Mouse (Mus musculus) kidney, postnatal 0 days (tissue): ENCODE results near the gene Hoxd12. TPM values are rescaled to one million over a fixed set of nuclear protein-coding genes. Genes with fewer than 3 reads are reported as not detected.

Experiments used
- ATAC-seq: fragments of 200-750 bp; cut with Nextera tagmentation; replicated peaks from 2 replicates; pipeline ENCODE4 v1.8.0; 2017; ENCODE audit warnings: low read depth, moderate number of reproducible peaks, moderate TSS enrichment, moderate library complexity; ENCODE audit not compliant: low FRiP score
- DNase-seq: peaks from one replicate; pipeline ENCODE4 v3.0.0-alpha.2; 2016; ENCODE audit warnings: low spot score
- H3K27ac ChIP-seq: fragments of 300-500 bp; sonication (generic); 2 replicates; pipeline ENCODE4 v1.5.1; 2014; ENCODE audit warnings: mild to moderate bottlenecking
- H3K27me3 ChIP-seq: fragments of 300-500 bp; sonication (generic); 2 replicates; pipeline ENCODE4 v1.6.1; 2014; ENCODE audit warnings: low read length, mixed read lengths; ENCODE audit not compliant: insufficient read depth
- H3K36me3 ChIP-seq: fragments of 300-500 bp; sonication (generic); 2 replicates; pipeline ENCODE4 v1.6.1; 2014; ENCODE audit warnings: low read length, mixed read lengths; ENCODE audit not compliant: insufficient read depth
- H3K4me1 ChIP-seq: fragments of 300-500 bp; sonication (generic); replicated peaks from 2 replicates; pipeline ENCODE4 v1.6.1; 2014; ENCODE audit warnings: antibody characterized with exemption, low read length, mixed read lengths; ENCODE audit not compliant: insufficient read depth
- H3K4me2 ChIP-seq: fragments of 300-500 bp; sonication (generic); 2 replicates; pipeline ENCODE4 v1.6.1; 2014; ENCODE audit warnings: mild to moderate bottlenecking, low read length, moderate library complexity, mixed read lengths
- H3K4me3 ChIP-seq: fragments of 300-500 bp; sonication (generic); replicated peaks from 2 replicates; pipeline ENCODE4 v1.5.1; 2014; ENCODE audit warnings: low read depth, low read length
- H3K9ac ChIP-seq: fragments of 300-500 bp; sonication (generic); 2 replicates; pipeline ENCODE4 v1.6.1; 2014; ENCODE audit warnings: low read depth, low read length
- H3K9me3 ChIP-seq: fragments of 300-500 bp; sonication (generic); replicated peaks from 2 replicates; pipeline ENCODE4 v1.6.1; 2016; ENCODE audit warnings: low read length, inconsistent platforms, mixed read lengths
- CTCF ChIP-seq: IDR thresholded peaks from 2 replicates; pipeline ENCODE4 v1.5.1; 2016; ENCODE audit warnings: antibody characterized with exemption, low read depth, mild to moderate bottlenecking, moderate library complexity
- WGBS: fragments of 180-500 bp; shearing (Covaris S2); extraction: QIAGEN DNeasy Blood & Tissue Kit; methylation state at CpG from one replicate; pipeline ENCODE4 v1.1.7; 2014; 5-methylcytosine and 5-hydroxymethylcytosine counted together
- polyA plus RNA-seq: library from polyadenylated mRNA; unstranded; fragments of >200 nt; fragmentation: Nextera tagmentation; extraction: Ambion mirVana; gene quantifications from 2 replicates; pipeline ENCODE4 v1.2.1, GENCODE M21; 2015

Hoxd12 gene
- polyA plus RNA-seq, 1 experiment from 2014 or later = 2.8 TPM

DNA sequence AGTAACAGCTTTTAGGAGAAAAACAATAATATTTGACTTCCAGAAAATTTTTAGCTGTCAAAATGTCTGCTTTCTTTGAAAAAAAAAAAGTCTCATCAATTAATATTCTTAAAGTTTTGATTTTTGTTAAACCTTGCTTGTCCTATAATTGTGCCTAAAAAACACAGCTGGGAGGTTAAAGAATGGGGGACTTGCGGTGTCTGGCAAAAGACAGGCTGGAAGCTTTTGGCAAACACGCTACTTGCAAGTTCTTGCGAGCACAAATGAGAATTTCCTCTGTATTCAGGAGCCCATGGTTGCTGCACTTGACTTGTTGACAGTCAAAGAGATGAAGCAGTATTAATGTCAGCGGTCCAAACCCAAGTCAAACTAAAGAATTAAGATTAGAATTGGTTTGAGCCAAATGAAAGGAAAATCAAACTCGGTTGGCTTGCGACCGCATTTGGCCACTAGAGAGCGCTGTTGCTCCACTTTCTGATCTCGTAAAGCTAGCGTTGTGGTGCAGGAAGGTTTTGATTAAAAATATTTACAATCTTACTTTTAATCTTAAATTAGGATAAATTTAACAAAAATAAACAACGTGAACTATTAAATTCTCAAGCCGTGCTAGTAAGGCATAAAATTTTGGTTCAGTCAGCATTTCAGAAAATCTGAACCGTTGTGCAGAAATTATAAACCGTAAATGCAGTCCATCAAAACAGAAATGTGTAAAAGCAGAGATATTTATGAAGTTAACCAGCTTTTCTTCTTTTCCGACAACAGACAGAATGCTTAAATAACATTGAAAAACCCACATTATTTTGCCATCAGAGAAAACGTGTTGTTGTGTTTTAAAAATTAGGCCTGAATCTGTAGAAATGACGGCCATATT is 27.4 kb downstream of the Hoxd12 start:
- Histone ChIP-seq H3K36me3 (no peaks in the 10 kb centered on the region), H3K4me3 (0 out of 2 replicates have a peak overlapping the region, but pooled peaks have one; percentile 11), H3K27ac (peak overlapping the region; percentile 100), H3K4me1 (peaks cover 12% of the 10 kb centered on the region), H3K9ac (0 out of 2 replicates have a peak overlapping the region, but pooled peaks have one; percentile 35), H3K9me3 (no peaks in the 10 kb centered on the region), H3K4me2 (peak overlapping the region; percentile 90), H3K27me3 (no peaks in the 10 kb centered on the region)
- TF ChIP-seq CTCF = peak; percentile 94
- DNase-seq (peak; percentile 93), ATAC-seq (no peak)
- 13% methylated on average over 17 of the region's 17 CpGs for WGBS

DNA sequence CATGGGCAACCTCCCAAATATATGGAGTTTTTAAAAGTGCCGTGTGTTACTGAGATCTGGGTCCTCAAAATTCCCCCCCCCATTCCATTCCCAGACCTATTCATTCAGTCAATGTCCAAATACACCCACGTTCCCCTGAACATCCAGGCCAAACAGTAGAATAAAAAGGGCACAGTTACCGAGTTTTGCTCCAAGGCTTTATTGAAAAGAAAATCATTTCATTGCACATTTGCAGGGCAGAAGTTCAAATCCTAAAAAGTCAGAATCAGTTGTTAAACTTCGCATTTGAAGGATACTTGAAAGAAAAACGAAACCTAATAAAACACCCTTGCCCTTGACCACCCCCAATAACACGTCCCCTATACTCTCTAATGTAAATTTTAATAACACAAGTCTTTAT is 28.0 kb downstream of the Hoxd12 start:
- WGBS = 48% methylated on average over 6 of the region's 6 CpGs
- Histone ChIP-seq H3K4me2 (peak overlapping the region; percentile 81), H3K36me3 (no peaks in the 10 kb centered on the region), H3K9ac (0 out of 2 replicates have a peak overlapping the region, but pooled peaks have one; percentile 4), H3K4me1 (peaks cover 12% of the 10 kb centered on the region), H3K27me3 (no peaks in the 10 kb centered on the region), H3K4me3 (peak overlapping the region; percentile 89; the same call in 1 of the 2 replicates), H3K9me3 (no peaks in the 10 kb centered on the region), H3K27ac (peak overlapping the region; percentile 100)
- TF ChIP-seq CTCF = no peak
- no peak for DNase-seq
- ATAC-seq = no peak

- TF ChIP-seq CTCF = no peak
- Histone ChIP-seq H3K4me2 (peak overlapping the region; percentile 81), H3K9me3 (no peaks in the 10 kb centered on the region), H3K9ac (peak overlapping the region; percentile 100; the same call in 1 of the 2 replicates), H3K36me3 (no peaks in the 10 kb centered on the region), H3K4me3 (peak overlapping the region; percentile 89), H3K27me3 (no peaks in the 10 kb centered on the region), H3K27ac (peak overlapping the region; percentile 100), H3K4me1 (peaks cover 12% of the 10 kb centered on the region)
- WGBS = 37% methylated on average over 10 of the region's 10 CpGs
- DNase-seq (no peak), ATAC-seq (no peak)
Measured at GRCm38 (mm10) chr2:74703317-74703716, 28.5 kb downstream of the Hoxd12 start.

DNA sequence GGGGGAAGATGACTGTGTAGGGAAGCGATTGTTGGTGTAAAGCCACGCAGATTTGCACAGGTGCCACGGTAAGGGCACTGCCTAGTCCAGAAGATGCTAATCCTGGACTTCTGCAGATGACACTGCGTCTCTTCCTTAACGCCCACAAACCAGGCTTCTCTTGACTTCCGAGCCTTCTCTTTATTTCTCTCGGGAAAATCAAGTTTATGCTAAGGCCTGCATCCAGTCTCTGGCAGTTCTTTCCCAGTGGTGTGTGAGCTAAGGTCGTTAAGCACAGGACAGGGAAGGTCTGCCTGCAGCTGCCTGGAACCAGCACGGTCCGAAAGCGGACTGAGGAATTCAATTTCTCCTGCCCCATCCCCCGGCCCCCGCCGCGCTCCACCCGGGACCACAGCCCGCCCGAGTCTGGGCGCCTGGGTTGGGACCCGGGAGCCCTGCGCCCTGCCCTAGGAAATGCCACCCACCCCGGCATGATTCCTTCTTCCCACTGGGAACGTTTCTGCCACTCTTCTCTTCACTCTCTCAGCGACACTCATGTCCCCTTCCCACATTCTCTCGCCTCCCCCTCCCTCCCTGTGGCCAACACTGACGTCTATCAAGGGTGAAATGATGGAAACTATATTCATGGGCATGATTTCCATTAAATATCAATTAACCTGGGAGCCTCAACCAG is 29.0 kb downstream of the Hoxd12 start:
- DNase-seq = no peak
- peak; percentile 70 for ATAC-seq
- no peaks in the 10 kb centered on the region for H3K9me3 ChIP-seq
- H3K4me1 ChIP-seq = peaks cover 13% of the 10 kb centered on the region
- no peaks in the 10 kb centered on the region for H3K27me3 ChIP-seq
- peak overlapping the region; percentile 89 for H3K4me3 ChIP-seq
- peak overlapping the region; percentile 81 for H3K4me2 ChIP-seq
- no peaks in the 10 kb centered on the region for H3K36me3 ChIP-seq
- no peak for TF ChIP-seq CTCF
- H3K27ac ChIP-seq = peak overlapping the region; percentile 100
- H3K9ac ChIP-seq = peak overlapping the region; percentile 100
- WGBS = 17% methylated on average over 26 of the region's 26 CpGs

- peak; percentile 89 for DNase-seq
- TF ChIP-seq CTCF = no peak
- H3K27ac ChIP-seq = peak within 1 kb of the TSS; percentile 100
- no peaks in the 10 kb centered on the region for H3K27me3 ChIP-seq
- H3K4me3 ChIP-seq = peak within 1 kb of the TSS; percentile 89
- peak within 1 kb of the TSS; percentile 100 for H3K9ac ChIP-seq
- no peaks in the 10 kb centered on the region for H3K9me3 ChIP-seq
- under 1% methylated on average over 36 of the region's 52 CpGs for WGBS
- no peaks in the 10 kb centered on the region for H3K36me3 ChIP-seq
- peaks cover 20% of the 10 kb centered on the region for H3K4me1 ChIP-seq
- ATAC-seq = peak; percentile 68
- peak within 1 kb of the TSS; percentile 81 for H3K4me2 ChIP-seq
Measured at GRCm38 (mm10) chr2:74704393-74704998, 29.7 kb downstream of the Hoxd12 start, which contains the start of gene Hoxd8. TSS of gene Hoxd8 (plus strand) at chr2:74704615.

DNA sequence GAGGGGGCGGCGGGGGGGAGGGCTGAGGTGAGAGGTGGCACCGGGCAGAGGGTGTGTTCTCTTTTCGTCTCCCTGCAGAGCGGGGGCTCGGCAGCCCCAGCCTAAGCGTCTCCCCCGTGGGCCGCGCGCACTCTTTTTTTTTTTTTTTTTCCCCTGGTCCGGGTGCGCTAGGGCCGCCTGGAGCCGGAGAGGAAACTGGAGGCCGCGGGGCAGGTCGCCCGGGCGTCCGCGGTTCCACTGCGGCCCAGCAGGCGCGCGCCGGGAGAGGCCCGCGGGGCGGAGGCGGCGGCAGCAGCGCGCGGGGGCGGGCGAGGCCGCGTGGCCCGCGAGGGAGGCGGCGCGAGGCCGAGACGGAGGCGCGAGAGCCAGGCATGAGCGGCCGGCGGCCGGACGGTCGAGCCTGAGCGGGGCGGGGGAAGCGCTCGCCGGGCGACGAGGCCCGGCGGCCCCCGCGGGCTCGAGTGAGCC is 30.2 kb downstream of the Hoxd12 start:
- H3K4me3 ChIP-seq = peak overlapping the region; percentile 89
- no peaks in the 10 kb centered on the region for H3K27me3 ChIP-seq
- no peaks in the 10 kb centered on the region for H3K36me3 ChIP-seq
- peak overlapping the region; percentile 81 for H3K4me2 ChIP-seq
- H3K27ac ChIP-seq = peak overlapping the region; percentile 100
- DNase-seq (peak; percentile 44), ATAC-seq (peak; percentile 40)
- no peak for TF ChIP-seq CTCF
- no peaks in the 10 kb centered on the region for H3K9me3 ChIP-seq
- H3K9ac ChIP-seq = peak overlapping the region; percentile 100
- 1% methylated on average over 19 of the region's 66 CpGs for WGBS
- peaks cover 19% of the 10 kb centered on the region for H3K4me1 ChIP-seq
